Mouse (Mus musculus) CH12.LX (cell line): Measurements from ENCODE around the gene Ppp1r3c. TPM values are rescaled to one million over a fixed set of nuclear protein-coding genes. Genes with fewer than 3 reads are reported as not detected.

Experiments used
- DNase-seq: peaks from one replicate; pipeline ENCODE4 v3.0.0-alpha.2; 2013; ENCODE audit errors: extremely low read depth
- H3K27ac ChIP-seq: 2 replicates; pipeline ENCODE4 v1.5.1; 2012; ENCODE audit warnings: low read depth, mild to moderate bottlenecking, control low read depth, moderate library complexity; ENCODE audit not compliant: insufficient read depth
- H3K27me3 ChIP-seq: replicated peaks from 2 replicates; pipeline ENCODE3; 2012; ENCODE audit warnings: inconsistent platforms
- H3K36me3 ChIP-seq, 2 experiments: replicated peaks in 1 of 2; 2 replicates each; pipeline versions ENCODE3 to v1.6.1; 2012; ENCODE audit warnings: inconsistent platforms in 1 of 2, low read length in 1 of 2, mild to moderate bottlenecking in 1 of 2, mixed read lengths in 1 of 2, moderate library complexity in 1 of 2; ENCODE audit not compliant: control insufficient read depth in 1 of 2, insufficient read depth in 1 of 2
- H3K4me1 ChIP-seq, 2 experiments: 2 replicates each; pipeline ENCODE4 v1.6.1; 2012; ENCODE audit warnings: inconsistent platforms in 1 of 2, moderate library complexity in 1 of 2; ENCODE audit not compliant: insufficient read depth in 2 of 2, control insufficient read depth in 1 of 2
- H3K4me2 ChIP-seq: 2 replicates; pipeline ENCODE4 v1.6.1; 2012; ENCODE audit warnings: low read depth, mild to moderate bottlenecking, control low read depth; ENCODE audit not compliant: poor library complexity, insufficient read depth, severe bottlenecking
- H3K4me3 ChIP-seq, 3 experiments: fragments of 150-350 bp in 1 of 3; sonication (generic) in 1 of 3; replicated peaks in 1 of 3; 2 replicates each; pipeline versions ENCODE3 to v1.5.1; 2011 to 2012; ENCODE audit warnings: low read depth in 2 of 3, low read length in 2 of 3, mild to moderate bottlenecking in 2 of 3, moderate library complexity in 2 of 3, control low read depth in 1 of 3, improper control_type of control experiment in 1 of 3, inconsistent platforms in 1 of 3, mixed read lengths in 1 of 3; ENCODE audit not compliant: poor library complexity in 1 of 3
- H3K79me2 ChIP-seq: replicated peaks from 2 replicates; pipeline ENCODE4 v1.6.1; 2012; ENCODE audit warnings: mild to moderate bottlenecking, moderate library complexity; ENCODE audit not compliant: control insufficient read depth, poor library complexity, insufficient read depth, severe bottlenecking; ENCODE audit errors: extremely low read depth
- H3K9ac ChIP-seq: 2 replicates; pipeline ENCODE4 v1.6.1; 2012; ENCODE audit warnings: low read depth, mild to moderate bottlenecking, control low read depth, moderate library complexity; ENCODE audit not compliant: insufficient read depth
- H3K9me3 ChIP-seq: replicated peaks from 2 replicates; pipeline ENCODE3; 2012; ENCODE audit warnings: low read length, inconsistent platforms, mixed read lengths
- BHLHE40 ChIP-seq: IDR thresholded peaks from 2 replicates; pipeline ENCODE4 v1.6.1; 2011; ENCODE audit warnings: mild to moderate bottlenecking, low read depth, low read length, improper control_type of control experiment
- CHD1 ChIP-seq: IDR thresholded peaks from 2 replicates; pipeline ENCODE4 v1.6.1; 2012; ENCODE audit warnings: low read depth, low read length, improper control_type of control experiment, inconsistent platforms
- CHD2 ChIP-seq: IDR thresholded peaks from 2 replicates; pipeline ENCODE4 v1.6.1; 2011; ENCODE audit warnings: low read length, improper control_type of control experiment
- E2F4 ChIP-seq: IDR thresholded peaks from 2 replicates; pipeline ENCODE4 v1.6.1; 2011; ENCODE audit warnings: low read depth, low read length, improper control_type of control experiment; ENCODE audit not compliant: insufficient replicate concordance
- ELF1 ChIP-seq: IDR thresholded peaks from 2 replicates; pipeline ENCODE4 v1.6.1; 2014; ENCODE audit warnings: low read depth, mild to moderate bottlenecking, inconsistent platforms, low read length, improper control_type of control experiment
- GABPA ChIP-seq: IDR thresholded peaks from 2 replicates; pipeline ENCODE4 v1.6.1; 2012; ENCODE audit warnings: low read depth, low read length, improper control_type of control experiment, inconsistent platforms; ENCODE audit not compliant: insufficient replicate concordance
- HCFC1 ChIP-seq: IDR thresholded peaks from 2 replicates; pipeline ENCODE4 v1.6.1; 2012; ENCODE audit warnings: low read depth, mild to moderate bottlenecking, inconsistent platforms, low read length, improper control_type of control experiment
- IRF4 ChIP-seq: IDR thresholded peaks from 2 replicates; pipeline ENCODE4 v1.6.1; 2014; ENCODE audit warnings: low read depth, mild to moderate bottlenecking, inconsistent platforms, low read length, improper control_type of control experiment
- JUND ChIP-seq: conservative IDR thresholded peaks from 2 replicates; pipeline ENCODE4 v1.6.1; 2011; ENCODE audit warnings: low read depth, low read length, improper control_type of control experiment
- MAX ChIP-seq: IDR thresholded peaks from 2 replicates; pipeline ENCODE4 v1.6.1; 2011; ENCODE audit warnings: low read length, improper control_type of control experiment
- NRF1 ChIP-seq: IDR thresholded peaks from 2 replicates; pipeline ENCODE4 v1.6.1; 2014; ENCODE audit warnings: low read depth, mild to moderate bottlenecking, inconsistent platforms, low read length, improper control_type of control experiment, moderate library complexity
- PAX5 ChIP-seq: IDR thresholded peaks from 2 replicates; pipeline ENCODE4 v1.6.1; 2012; ENCODE audit warnings: low read length, inconsistent platforms, mixed read lengths
- RAD21 ChIP-seq: IDR thresholded peaks from 2 replicates; pipeline ENCODE4 v1.6.1; 2011; ENCODE audit warnings: low read depth, mild to moderate bottlenecking, low read length, improper control_type of control experiment, moderate library complexity
- SIN3A ChIP-seq: IDR thresholded peaks from 2 replicates; pipeline ENCODE4 v1.6.1; 2012; ENCODE audit warnings: low read length, improper control_type of control experiment, inconsistent platforms
- SMC3 ChIP-seq: IDR thresholded peaks from 2 replicates; pipeline ENCODE4 v1.6.1; 2011; ENCODE audit warnings: low read depth, low read length, improper control_type of control experiment
- TBP ChIP-seq: conservative IDR thresholded peaks from 2 replicates; pipeline ENCODE4 v1.6.1; 2011; ENCODE audit warnings: low read depth, low read length, improper control_type of control experiment
- TCF12 ChIP-seq: IDR thresholded peaks from 2 replicates; pipeline ENCODE4 v1.6.1; 2014; ENCODE audit warnings: low read depth, mild to moderate bottlenecking, inconsistent platforms, low read length, improper control_type of control experiment
- UBTF ChIP-seq: IDR thresholded peaks from 2 replicates; pipeline ENCODE4 v1.6.1; 2012; ENCODE audit warnings: low read depth, mild to moderate bottlenecking, inconsistent platforms, low read length, improper control_type of control experiment, moderate library complexity
- USF1 ChIP-seq: IDR thresholded peaks from 2 replicates; pipeline ENCODE4 v1.6.1; 2014; ENCODE audit warnings: low read depth, mild to moderate bottlenecking, inconsistent platforms, low read length, improper control_type of control experiment
- USF2 ChIP-seq: conservative IDR thresholded peaks from 2 replicates; pipeline ENCODE4 v1.6.1; 2011; ENCODE audit warnings: low read depth, low read length, improper control_type of control experiment
- ZC3H11A ChIP-seq: IDR thresholded peaks from 2 replicates; pipeline ENCODE4 v1.6.1; 2012; ENCODE audit warnings: low read depth, mild to moderate bottlenecking, inconsistent platforms, low read length, improper control_type of control experiment
- dilution Hi-C: fragments of 300-500 bp; cut with MboI; formaldehyde crosslinking; loops from 2 replicates; pipeline ENCODE4 v1.14.3; 2020; ENCODE audit warnings: low sequenced_read_pairs; ENCODE audit not compliant: extremely low pct_unique_long_range_greater_than_20kb, extremely low pct_ligation_motif_present
- in situ Hi-C: fragments of 300-500 bp; cut with MboI; formaldehyde crosslinking; loops from 3 replicates; pipeline ENCODE4 v1.14.3; 2019; ENCODE audit warnings: low sequenced_read_pairs, low pct_ligation_motif_present, low pct_unique_long_range_greater_than_20kb, mixed read lengths
- polyA plus RNA-seq: library from polyadenylated mRNA; unstranded; fragments of >175 nt; gene quantifications from 2 replicates; pipeline ENCODE4 v1.2.1, GENCODE M21; 2012; ENCODE audit warnings: low read depth; ENCODE audit not compliant: insufficient read length
- total RNA-seq, 2 experiments: library from RNA; depleted of rRNA; stranded (reverse); fragments of 300-350 nt in 1 of 2; fragments of >200 nt in 1 of 2; gene quantifications; 2 replicates each; pipeline ENCODE4 v1.2.3; 2012 to 2014

Gene Ppp1r3c
- total and polyA plus RNA-seq, 3 experiments, result not detected

DNA sequence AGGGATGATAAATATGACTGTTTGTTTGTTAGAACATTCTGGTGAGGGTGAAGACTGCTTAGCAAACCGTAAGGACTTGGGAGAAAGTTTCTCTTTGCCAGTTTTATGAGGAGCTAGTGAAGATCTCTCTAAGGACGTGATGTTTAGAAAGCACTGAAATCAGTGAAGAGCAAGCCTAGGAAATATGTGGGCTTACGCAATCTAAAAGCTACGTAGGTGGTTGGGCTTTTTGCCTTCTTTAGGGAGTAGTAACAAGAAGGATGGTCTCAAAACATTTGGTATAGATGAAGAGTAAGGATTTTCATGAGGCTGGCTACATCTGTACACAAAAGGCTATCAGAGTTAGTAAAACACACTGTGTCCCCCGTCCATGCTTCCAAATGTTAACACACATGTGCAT is 28.0 kb upstream of the Ppp1r3c start:
- no peaks in the 10 kb centered on the region for H3K9me3 ChIP-seq
- TF ChIP-seq GABPA (no peak), USF1 (no peak), IRF4 (no peak), RAD21 (no peak), PAX5 (no peak), NRF1 (no peak), SMC3 (no peak), TCF12 (no peak), CHD2 (no peak), BHLHE40 (no peak), ELF1 (no peak), SIN3A (no peak), TBP (no peak), JUND (no peak)
- in situ Hi-C loops (no loop called here), dilution Hi-C loops (no loop called here)
- no peak overlapping the region for H3K4me3 ChIP-seq
- H3K4me1 ChIP-seq, result no peaks in the 10 kb centered on the region
- H3K79me2 ChIP-seq, result no peaks in the 10 kb centered on the region
- no peaks in the 10 kb centered on the region for H3K27me3 ChIP-seq
- H3K27ac ChIP-seq, result no peak overlapping the region
- no peak overlapping the region for H3K9ac ChIP-seq
- no peaks in the 10 kb centered on the region for H3K36me3 ChIP-seq
- no peak for DNase-seq
- H3K4me2 ChIP-seq, result no peak overlapping the region

DNA sequence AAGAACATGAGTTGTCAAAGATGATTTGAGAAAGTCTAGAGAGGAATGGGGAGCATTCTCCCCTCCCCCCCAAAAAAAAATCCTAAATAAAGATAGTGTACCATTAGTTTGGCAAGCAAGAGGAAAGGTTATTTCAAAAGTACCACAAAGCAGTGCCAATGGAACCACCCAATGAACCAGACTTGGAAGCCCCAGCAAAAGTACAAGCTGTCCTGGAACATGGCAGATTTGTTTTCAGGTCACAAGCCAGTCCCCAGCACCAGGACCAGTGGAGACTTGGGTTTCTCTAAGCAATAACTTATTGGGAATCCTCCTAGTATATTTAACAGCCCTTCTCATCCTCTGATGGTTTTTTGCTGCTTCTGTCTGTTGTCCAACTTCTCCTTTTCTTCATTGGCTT is 12.5 kb upstream of the Ppp1r3c start:
- no peaks in the 10 kb centered on the region for H3K79me2 ChIP-seq
- TF ChIP-seq HCFC1, result no peak
- TF ChIP-seq UBTF, result no peak
- TF ChIP-seq MAX, result no peak
- no peak for TF ChIP-seq ZC3H11A
- TF ChIP-seq ELF1, result no peak
- no peak for TF ChIP-seq TBP
- TF ChIP-seq USF2, result no peak
- no peak for TF ChIP-seq RAD21
- TF ChIP-seq E2F4, result no peak
- TF ChIP-seq CHD1, result no peak
- dilution Hi-C loops, result no loop called here
- no peaks in the 10 kb centered on the region for H3K27me3 ChIP-seq
- no peak overlapping the region for H3K4me2 ChIP-seq
- H3K36me3 ChIP-seq, result no peaks in the 10 kb centered on the region
- in situ Hi-C loops, result no loop called here
- no peak overlapping the region for H3K27ac ChIP-seq
- no peaks in the 10 kb centered on the region for H3K9me3 ChIP-seq
- DNase-seq, result no peak
- no peaks in the 10 kb centered on the region for H3K4me1 ChIP-seq
- no peak overlapping the region for H3K4me3 ChIP-seq
- H3K9ac ChIP-seq, result no peak overlapping the region
